9 mouse cellular contexts compared by ENCODE assay signal in genomic region chr17:72813419-72814315, GRCm38 (mm10). TPM values are rescaled to one million over a fixed set of nuclear protein-coding genes. Genes with fewer than 3 reads are reported as not detected.
DNase-seq lines count a peak whose midpoint lies in the region; ATAC-seq and TF ChIP-seq lines count a peak whose summit lies in the region.
"Had no signal": no experiment of that assay in that cellular context is flagged by ENCODE, and none has a peak within 500 bp of the region (broad histone marks: within the 10 kb centered on the region; RNA-seq: fewer than 3 reads in every experiment).

No protein-coding gene starts in this region.

- no peaks in the 10 kb centered on the region for H3K4me1 ChIP-seq in ES-E14 (ENCODE audit: control insufficient read depth in 2 of 2, insufficient read depth in 2 of 2, low read length in 2 of 2, poor library complexity in 1 of 2)
- no peaks in the 10 kb centered on the region for H3K4me1 ChIP-seq in liver, embryonic 14.5 days (replicated peaks; ENCODE audit: control insufficient read depth in 2 of 2, insufficient read depth in 2 of 2, low read length in 1 of 2)
- peaks cover 5% of the 10 kb centered on the region for H3K4me1 ChIP-seq in neural tube, embryonic 13.5 days (replicated peaks)

- no peak for ATAC-seq in liver, embryonic 14.5 days (ENCODE audit: insufficient read depth)
- ATAC-seq in neural tube, embryonic 13.5 days (ENCODE audit: low read depth): peak; percentile 53; the same call in 1 of the 2 replicates

- no peak for TF ChIP-seq EP300 in liver, embryonic 14.5 days (IDR thresholded peaks at IDR 0.05; ENCODE audit: low read depth)

- in situ Hi-C loops in ES-E14 (cut with MboI; ENCODE audit: low sequenced_read_pairs in 2 of 2, unreplicated experiment in 2 of 2): no loop called here

- peak; percentile 84 for TF ChIP-seq CTCF in liver, embryonic 14.5 days (IDR thresholded peaks at IDR 0.05; ENCODE audit: low read depth)

- no peak overlapping the region for H3K9ac ChIP-seq in ES-E14 (ENCODE audit: insufficient read depth, low read depth, low read length, poor library complexity, severe bottlenecking)
- no peak overlapping the region for H3K9ac ChIP-seq in liver, embryonic 14.5 days (replicated peaks)
- H3K9ac ChIP-seq in neural tube, embryonic 13.5 days: no peak overlapping the region
- H3K9ac ChIP-seq: heart, embryonic 13.5 days had no signal

- 16% methylated on average over 12 of the region's 12 CpGs for WGBS in liver, embryonic 14.5 days (ENCODE audit: insufficient replicate concordance)
- WGBS in neural tube, embryonic 13.5 days: 14% methylated on average over 12 of the region's 12 CpGs

- H3K27me3 ChIP-seq in liver, embryonic 14.5 days (ENCODE audit: control insufficient read depth, insufficient read depth, low read length): no peaks in the 10 kb centered on the region
- no peaks in the 10 kb centered on the region for H3K27me3 ChIP-seq in neural tube, embryonic 13.5 days
- H3K27me3 ChIP-seq: heart, embryonic 13.5 days had no signal

- DNase-seq in 416B (ENCODE audit: low read depth): peak; percentile 60
- DNase-seq in ES-E14 (ENCODE audit: low read depth, low spot score): peak; percentile 61
- peak; percentile 54 for DNase-seq in cerebellum, adult 9-10 months
- DNase-seq in forelimb bud, embryonic 11.5 days (ENCODE audit: low read depth, low spot score): peak; percentile 51
- DNase-seq in kidney, adult 9 months: peak; percentile 66
- DNase-seq in liver, embryonic 14.5 days (ENCODE audit: low read depth in 3 of 3, low spot score in 3 of 3): peak in 1 of 3 experiments; percentile 9
- DNase-seq in thymus, postnatal 36 days: peak; percentile 59 to 67

- no peak overlapping the region for H3K27ac ChIP-seq in ES-E14 (ENCODE audit: insufficient read depth, low read depth, low read length, poor library complexity, severe bottlenecking)
- H3K27ac ChIP-seq in liver, embryonic 14.5 days: no peak overlapping the region
- no peak overlapping the region for H3K27ac ChIP-seq in neural tube, embryonic 13.5 days (replicated peaks)
- H3K27ac ChIP-seq: heart, embryonic 13.5 days had no signal

- no peak overlapping the region for H3K4me2 ChIP-seq in liver, embryonic 14.5 days (ENCODE audit: low read depth)
- peak overlapping the region; percentile 19; the same call in 1 of the 2 replicates for H3K4me2 ChIP-seq in neural tube, embryonic 13.5 days
- H3K4me2 ChIP-seq: heart, embryonic 13.5 days had no signal

- no peak overlapping the region for H3K4me3 ChIP-seq in ES-E14 (ENCODE audit: insufficient read depth in 1 of 2, low read depth in 1 of 2, low read length in 2 of 2, poor library complexity in 1 of 2, severe bottlenecking in 1 of 2)
- no peak overlapping the region for H3K4me3 ChIP-seq in liver, embryonic 14.5 days (ENCODE audit: insufficient read depth in 1 of 2, low read depth in 2 of 2, low read length in 2 of 2)
- no peak overlapping the region for H3K4me3 ChIP-seq in neural tube, embryonic 13.5 days
- H3K4me3 ChIP-seq: heart, embryonic 13.5 days had no signal

- no peaks in the 10 kb centered on the region for H3K36me3 ChIP-seq in ES-E14 (ENCODE audit: control insufficient read depth, insufficient read depth, low read length, poor library complexity, severe bottlenecking)
- H3K36me3 ChIP-seq in liver, embryonic 14.5 days (replicated peaks; ENCODE audit: control insufficient read depth, insufficient read depth, low read depth): no peaks in the 10 kb centered on the region
- no peaks in the 10 kb centered on the region for H3K36me3 ChIP-seq in neural tube, embryonic 13.5 days
- H3K36me3 ChIP-seq: heart, embryonic 13.5 days had no signal

- H3K9me3 ChIP-seq in ES-E14 (ENCODE audit: control insufficient read depth, insufficient read depth, low read depth, low read length): no peaks in the 10 kb centered on the region
- H3K9me3 ChIP-seq in liver, embryonic 14.5 days (ENCODE audit: control insufficient read depth, low read length): no peaks in the 10 kb centered on the region
- H3K9me3 ChIP-seq in neural tube, embryonic 13.5 days: no peaks in the 10 kb centered on the region
- H3K9me3 ChIP-seq: heart, embryonic 13.5 days had no signal

TF ChIP-seq in ES-E14, 5 proteins besides CTCF, POLR2A, EP300 and RAD21:
- TF ChIP-seq HCFC1 (IDR thresholded peaks at IDR 0.05; ENCODE audit: borderline replicate concordance, insufficient read depth, low read length): no peak
- no peak for TF ChIP-seq CHD2 (IDR thresholded peaks at IDR 0.05; ENCODE audit: low read depth, low read length)

RNA-seq across cellular contexts. Expression of gene Ypel5, which starts 22.6 kb away (rescaled TPM):
- total RNA-seq in ES-E14 (2012; rRNA removed): 12.1 and 20.7 TPM in 2 replicates
- 25.8 and 30.4 TPM in 2 replicates for polyA plus RNA-seq in liver, embryonic 14.5 days (2012; rRNA removed)
- polyA plus RNA-seq in liver, embryonic 14.5 days (2014; fragmentation: Nextera tagmentation; extraction: Ambion mirVana): 84.1 and 87.9 TPM in 2 replicates
- polyA plus RNA-seq in neural tube, embryonic 13.5 days (2015; fragmentation: Nextera tagmentation; extraction: Ambion mirVana): 115 and 116 TPM in 2 replicates
